Mouse (Mus musculus): ENCODE measurements around the gene Phlpp1. TPM values are rescaled to one million over a fixed set of nuclear protein-coding genes. Genes with fewer than 3 reads are reported as not detected.

Gene Phlpp1
- total and polyA plus RNA-seq, 3 experiments, result 14.8 to 38.4 (median 20.9) TPM

- no peak for TF ChIP-seq ZC3H11A (IDR thresholded peaks at IDR 0.05; ENCODE audit: low read depth, low read length)
- peak; percentile 35; the same call in 1 of the 2 replicates for TF ChIP-seq ZNF384 (IDR thresholded peaks at IDR 0.05; ENCODE audit: low read depth, low read length)
- TF ChIP-seq POLR2AphosphoS2 (IDR thresholded peaks at IDR 0.05; ENCODE audit: low read depth, low read length), result no peak
- no peak for TF ChIP-seq ELF1 (IDR thresholded peaks at IDR 0.05; ENCODE audit: low read depth, low read length)
- no peak for TF ChIP-seq MAZ (IDR thresholded peaks at IDR 0.05; ENCODE audit: low read depth, low read length)
- TF ChIP-seq BHLHE40 (IDR thresholded peaks at IDR 0.05; ENCODE audit: low read depth, low read length), result peak; percentile 73
- no peak for TF ChIP-seq CHD1 (IDR thresholded peaks at IDR 0.05; ENCODE audit: low read depth, low read length)
- 0 out of 2 replicates have a peak, but pooled peaks have one; percentile 28 for TF ChIP-seq MAFK (IDR thresholded peaks at IDR 0.05; ENCODE audit: insufficient replicate concordance, low read length)
- TF ChIP-seq PAX5 (IDR thresholded peaks at IDR 0.05; ENCODE audit: low read length), result no peak
- TF ChIP-seq TBP (conservative IDR thresholded peaks at IDR 0.05; ENCODE audit: low read depth, low read length), result no peak
- TF ChIP-seq MAX (IDR thresholded peaks at IDR 0.05; ENCODE audit: low read length), result peak; percentile 44; the same call in 1 of the 2 replicates
These were observed 203.4 kb downstream of the Phlpp1 start (continued) for GRCm38 (mm10) chr1:106374971-106375370.

GRCm38 (mm10) chr1:106376003-106376402 is 204.5 kb downstream of the Phlpp1 start:
- Histone ChIP-seq H3K79me2 (replicated peaks; ENCODE audit: control insufficient read depth, extremely low read depth, insufficient read depth, poor library complexity, severe bottlenecking) (no peaks in the 10 kb centered on the region), H3K27ac (ENCODE audit: insufficient read depth, low read depth) (no peak overlapping the region; the same call in 1 of the 2 replicates), H3K4me2 (ENCODE audit: insufficient read depth, low read depth, poor library complexity, severe bottlenecking) (no peak overlapping the region), H3K27me3 (replicated peaks) (no peaks in the 10 kb centered on the region), H3K4me1 (ENCODE audit: control insufficient read depth in 1 of 2, insufficient read depth in 2 of 2) (peaks cover 14 to 62% of the 10 kb centered on the region in 2 experiments), H3K9me3 (replicated peaks; ENCODE audit: low read length) (no peaks in the 10 kb centered on the region), H3K36me3 (replicated peaks in 1 of 2; ENCODE audit: control insufficient read depth in 1 of 2, insufficient read depth in 1 of 2, low read length in 1 of 2) (peaks cover 8 to 71% of the 10 kb centered on the region in 2 experiments), H3K4me3 (replicated peaks in 1 of 3; ENCODE audit: low read depth in 2 of 3, low read length in 2 of 3, poor library complexity in 1 of 3) (no peak overlapping the region), H3K9ac (ENCODE audit: insufficient read depth, low read depth) (no peak overlapping the region; the same call in 1 of the 2 replicates)
- peak; percentile 37 for DNase-seq (ENCODE audit: extremely low read depth)
- TF ChIP-seq NRF1 (IDR thresholded peaks at IDR 0.05; ENCODE audit: low read depth, low read length) (no peak), BHLHE40 (IDR thresholded peaks at IDR 0.05; ENCODE audit: low read depth, low read length) (peak; percentile 64), RAD21 (IDR thresholded peaks at IDR 0.05; ENCODE audit: low read depth, low read length) (no peak), ZMIZ1 (IDR thresholded peaks at IDR 0.05; ENCODE audit: low read depth, low read length) (no peak), CHD2 (IDR thresholded peaks at IDR 0.05; ENCODE audit: low read length) (no peak), EP300 (IDR thresholded peaks at IDR 0.05; ENCODE audit: low read length) (no peak)
- dilution Hi-C loops (cut with MboI; ENCODE audit: extremely low pct_ligation_motif_present, extremely low pct_unique_long_range_greater_than_20kb, low sequenced_read_pairs), result no loop called here
- in situ Hi-C loops (cut with MboI; ENCODE audit: low pct_ligation_motif_present, low pct_unique_long_range_greater_than_20kb, low sequenced_read_pairs), result no loop called here

GRCm38 (mm10) chr1:106380465-106380864 is 208.9 kb downstream of the Phlpp1 start:
- no peak overlapping the region for H3K27ac ChIP-seq (ENCODE audit: insufficient read depth, low read depth)
- H3K79me2 ChIP-seq (replicated peaks; ENCODE audit: control insufficient read depth, extremely low read depth, insufficient read depth, poor library complexity, severe bottlenecking), result no peaks in the 10 kb centered on the region
- dilution Hi-C loops (cut with MboI; ENCODE audit: extremely low pct_ligation_motif_present, extremely low pct_unique_long_range_greater_than_20kb, low sequenced_read_pairs) (no loop called here), in situ Hi-C loops (cut with MboI; ENCODE audit: low pct_ligation_motif_present, low pct_unique_long_range_greater_than_20kb, low sequenced_read_pairs) (no loop called here)
- H3K4me1 ChIP-seq (ENCODE audit: control insufficient read depth in 1 of 2, insufficient read depth in 2 of 2), result peaks cover 5 to 38% of the 10 kb centered on the region in 2 experiments
- peaks cover 11 to 81% of the 10 kb centered on the region in 2 experiments for H3K36me3 ChIP-seq (replicated peaks in 1 of 2; ENCODE audit: control insufficient read depth in 1 of 2, insufficient read depth in 1 of 2, low read length in 1 of 2)
- no peak overlapping the region for H3K9ac ChIP-seq (ENCODE audit: insufficient read depth, low read depth)
- H3K4me3 ChIP-seq (replicated peaks in 1 of 3; ENCODE audit: low read depth in 2 of 3, low read length in 2 of 3, poor library complexity in 1 of 3), result no peak overlapping the region
- no peak for DNase-seq (ENCODE audit: extremely low read depth)
- TF ChIP-seq POLR2AphosphoS2 (IDR thresholded peaks at IDR 0.05; ENCODE audit: low read depth, low read length) (no peak), PAX5 (IDR thresholded peaks at IDR 0.05; ENCODE audit: low read length) (no peak), IRF4 (IDR thresholded peaks at IDR 0.05; ENCODE audit: low read depth, low read length) (no peak), UBTF (IDR thresholded peaks at IDR 0.05; ENCODE audit: low read depth, low read length) (no peak), KAT2A (IDR thresholded peaks at IDR 0.05; ENCODE audit: insufficient replicate concordance, low read length) (no peak), ZMIZ1 (IDR thresholded peaks at IDR 0.05; ENCODE audit: low read depth, low read length) (no peak), TBP (conservative IDR thresholded peaks at IDR 0.05; ENCODE audit: low read depth, low read length) (no peak)
- no peaks in the 10 kb centered on the region for H3K27me3 ChIP-seq (replicated peaks)
- no peak overlapping the region for H3K4me2 ChIP-seq (ENCODE audit: insufficient read depth, low read depth, poor library complexity, severe bottlenecking)
- no peaks in the 10 kb centered on the region for H3K9me3 ChIP-seq (replicated peaks; ENCODE audit: low read length)

Measured in CH12.LX (cell line).